Mouse (Mus musculus): Measurements from ENCODE around the gene Ogfod3. TPM values are rescaled to one million over a fixed set of nuclear protein-coding genes. Genes with fewer than 3 reads are reported as not detected.

Gene Ogfod3
- polyA plus RNA-seq, 1 experiment: 5.9 TPM

DNA sequence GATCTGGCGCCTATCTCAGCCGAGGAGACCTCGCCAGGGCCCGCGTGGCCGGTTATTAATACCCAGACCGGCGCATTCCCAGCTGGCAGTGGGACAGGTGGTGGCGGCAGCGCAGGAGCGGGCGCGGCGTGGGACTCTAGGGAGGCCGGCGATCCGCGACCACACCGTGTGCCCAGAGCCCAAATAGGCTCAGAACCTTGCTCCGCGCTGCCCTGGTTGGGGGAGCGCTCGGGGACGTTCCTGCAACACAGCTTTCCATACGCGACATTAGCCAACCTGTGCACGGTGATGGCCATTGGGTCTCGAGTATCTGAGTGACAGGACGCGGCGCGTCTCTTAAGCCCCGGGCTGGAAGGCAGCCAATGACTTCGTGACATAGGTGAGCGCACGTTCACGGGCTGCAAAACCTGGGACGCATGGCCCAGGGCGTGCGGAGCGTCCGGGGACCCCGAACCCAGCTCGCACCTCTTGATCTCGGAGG is 48.1 kb downstream of the Ogfod3 start:
- TF ChIP-seq CTCF (IDR thresholded peaks at IDR 0.05; ENCODE audit: extremely low read depth, insufficient read depth, insufficient read length, insufficient replicate concordance): no peak
- no peak for TF ChIP-seq POLR2A (IDR thresholded peaks at IDR 0.05; ENCODE audit: low read depth, low read length)
- H3K27ac ChIP-seq (ENCODE audit: insufficient read depth, low read length): no peak overlapping the region
- 7% methylated on average over 45 of the region's 45 CpGs for WGBS
- no peak overlapping the region for H3K4me3 ChIP-seq (ENCODE audit: extremely low read depth, insufficient read depth, insufficient read length)
- H3K36me3 ChIP-seq (ENCODE audit: control insufficient read depth, insufficient read depth, low read length): no peaks in the 10 kb centered on the region
- H3K27me3 ChIP-seq (ENCODE audit: control insufficient read depth, insufficient read depth, low read length): 0 out of 2 replicates have a peak, but pooled peaks cover 2% of the 10 kb centered on the region
- no peaks in the 10 kb centered on the region for H3K4me1 ChIP-seq (ENCODE audit: control insufficient read depth, insufficient read depth, insufficient read length)
- no peak for DNase-seq (ENCODE audit: low read depth in 1 of 2, low spot score in 2 of 2)

DNA sequence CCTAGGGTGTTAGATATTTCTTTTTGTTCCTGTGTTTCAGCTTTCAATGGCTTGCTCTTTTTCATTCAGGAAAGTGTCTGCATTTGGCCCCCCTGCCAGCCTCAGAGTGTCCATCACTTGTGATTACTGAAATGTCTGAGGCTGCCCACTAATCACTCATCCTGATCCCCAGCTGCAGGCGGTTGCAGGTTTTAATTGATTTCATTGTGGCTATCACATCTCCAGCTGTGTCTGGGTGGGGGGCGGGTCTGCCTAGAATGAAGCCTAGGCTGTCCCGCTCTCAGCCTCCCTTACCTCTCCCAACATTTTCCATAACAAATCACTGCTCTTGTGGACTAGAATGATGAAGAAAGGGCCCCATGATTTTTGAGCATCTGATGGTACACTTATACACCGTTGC is 50.3 kb downstream of the Ogfod3 start:
- no peak for DNase-seq (ENCODE audit: low read depth in 1 of 2, low spot score in 2 of 2)
- H3K36me3 ChIP-seq (ENCODE audit: control insufficient read depth, insufficient read depth, low read length): no peaks in the 10 kb centered on the region
- 75% methylated on average over 4 of the region's 4 CpGs for WGBS
- H3K4me1 ChIP-seq (ENCODE audit: control insufficient read depth, insufficient read depth, insufficient read length): no peaks in the 10 kb centered on the region
- no peak overlapping the region for H3K4me3 ChIP-seq (ENCODE audit: extremely low read depth, insufficient read depth, insufficient read length)
- 0 out of 2 replicates have a peak, but pooled peaks cover 2% of the 10 kb centered on the region for H3K27me3 ChIP-seq (ENCODE audit: control insufficient read depth, insufficient read depth, low read length)
- TF ChIP-seq CTCF (IDR thresholded peaks at IDR 0.05; ENCODE audit: extremely low read depth, insufficient read depth, insufficient read length, insufficient replicate concordance): no peak
- no peak for TF ChIP-seq POLR2A (IDR thresholded peaks at IDR 0.05; ENCODE audit: low read depth, low read length)
- no peak overlapping the region for H3K27ac ChIP-seq (ENCODE audit: insufficient read depth, low read length)

DNA sequence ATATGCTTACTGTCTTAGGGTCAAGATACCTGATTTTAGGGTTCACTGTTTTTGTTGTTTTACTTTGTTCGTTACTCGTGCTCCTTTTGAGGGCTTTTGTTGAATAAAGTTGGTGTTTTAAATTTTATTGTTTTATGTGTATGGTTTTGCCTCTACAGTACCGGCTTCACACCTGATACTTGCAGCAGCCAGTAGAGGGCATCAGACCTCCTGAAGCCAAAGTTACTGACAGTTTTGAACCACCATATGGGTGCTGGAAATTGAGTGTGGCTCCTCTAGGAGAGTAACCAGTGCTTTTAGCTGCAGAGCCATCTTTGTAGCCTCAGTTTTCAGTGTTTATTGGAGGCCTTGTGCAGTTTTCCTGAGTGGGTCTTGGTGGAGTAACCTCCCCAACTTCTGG is 56.3 kb downstream of the Ogfod3 start:
- Histone ChIP-seq H3K27ac (ENCODE audit: insufficient read depth, low read length) (no peak overlapping the region), H3K4me1 (ENCODE audit: control insufficient read depth, insufficient read depth, insufficient read length) (no peaks in the 10 kb centered on the region), H3K4me3 (ENCODE audit: extremely low read depth, insufficient read depth, insufficient read length) (no peak overlapping the region), H3K27me3 (ENCODE audit: control insufficient read depth, insufficient read depth, low read length) (no peaks in the 10 kb centered on the region), H3K36me3 (ENCODE audit: control insufficient read depth, insufficient read depth, low read length) (no peaks in the 10 kb centered on the region)
- DNase-seq (ENCODE audit: low read depth in 1 of 2, low spot score in 2 of 2): no peak
- 85% methylated on average over 3 of the region's 3 CpGs for WGBS
- TF ChIP-seq CTCF (IDR thresholded peaks at IDR 0.05; ENCODE audit: extremely low read depth, insufficient read depth, insufficient read length, insufficient replicate concordance) (peak; percentile 8; the same call in 1 of the 2 replicates), POLR2A (IDR thresholded peaks at IDR 0.05; ENCODE audit: low read depth, low read length) (no peak)

DNA sequence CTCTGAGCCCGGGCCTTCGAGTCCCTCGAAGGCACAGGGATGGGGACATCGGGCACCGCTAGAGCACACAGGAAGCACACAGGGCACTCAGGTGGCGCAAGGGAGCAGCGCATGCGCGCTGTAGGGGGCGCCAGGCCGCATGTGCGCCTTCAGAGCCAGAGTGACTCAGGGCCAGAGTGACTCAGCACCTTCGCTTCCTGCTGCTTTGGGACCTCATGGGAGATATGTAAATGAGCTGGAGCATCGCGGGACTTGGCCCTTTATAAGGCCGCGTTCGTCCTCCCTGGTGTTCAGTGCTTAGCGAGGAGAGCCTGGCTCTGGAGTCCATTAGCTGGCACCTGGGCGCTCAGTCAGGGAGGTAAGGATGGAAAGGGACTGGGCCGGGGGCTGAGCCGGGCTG is 58.6 kb downstream of the Ogfod3 start, which contains the start of gene Tex19.1:
Gene Tex19.1 (plus strand): TSS at position 279 of the 400 bp plus-strand sequence.
- TF ChIP-seq POLR2A (IDR thresholded peaks at IDR 0.05; ENCODE audit: low read depth, low read length): no peak
- no peak for TF ChIP-seq CTCF (IDR thresholded peaks at IDR 0.05; ENCODE audit: extremely low read depth, insufficient read depth, insufficient read length, insufficient replicate concordance)
- H3K4me3 ChIP-seq (ENCODE audit: extremely low read depth, insufficient read depth, insufficient read length): no peak within 1 kb of the TSS
- no peaks in the 10 kb centered on the region for H3K36me3 ChIP-seq (ENCODE audit: control insufficient read depth, insufficient read depth, low read length)
- H3K27me3 ChIP-seq (ENCODE audit: control insufficient read depth, insufficient read depth, low read length): no peaks in the 10 kb centered on the region
- DNase-seq (ENCODE audit: low read depth in 1 of 2, low spot score in 2 of 2): no peak
- H3K4me1 ChIP-seq (ENCODE audit: control insufficient read depth, insufficient read depth, insufficient read length): no peaks in the 10 kb centered on the region
- no peak within 1 kb of the TSS for H3K27ac ChIP-seq (ENCODE audit: insufficient read depth, low read length)
- 96% methylated on average over 22 of the region's 22 CpGs for WGBS

DNA sequence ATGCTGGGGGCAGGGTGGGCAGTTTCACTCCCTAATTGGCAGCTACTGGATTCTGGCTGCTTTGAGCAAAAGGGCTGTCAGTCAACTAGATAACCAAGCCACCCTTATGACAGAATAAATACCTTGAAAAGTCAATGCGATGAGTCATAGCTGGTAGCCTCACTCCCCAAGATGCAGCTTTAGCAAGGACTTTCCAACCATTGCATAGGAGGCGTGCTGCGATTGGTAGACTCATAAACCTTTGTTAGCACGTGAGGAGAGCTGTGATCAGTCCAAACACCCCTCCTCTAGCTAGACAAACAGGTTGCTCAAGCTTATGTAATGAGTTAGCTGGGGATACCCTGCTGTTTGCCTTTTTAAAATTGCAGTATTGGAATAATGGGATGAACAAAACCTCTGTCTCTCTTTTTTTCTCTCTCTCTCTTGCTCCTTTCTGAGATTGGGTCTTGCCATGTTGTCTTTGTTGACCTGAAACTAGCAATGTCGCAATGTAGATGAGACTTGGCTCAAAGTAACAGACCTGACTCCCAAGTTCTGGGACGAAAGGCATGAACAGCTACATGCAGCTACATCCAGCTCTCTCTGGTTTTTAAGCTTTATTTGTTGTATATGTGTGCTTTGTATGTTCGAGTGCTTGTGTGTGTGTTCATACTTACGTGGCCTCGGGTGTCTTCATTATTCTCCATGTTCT is 61.0 kb downstream of the Ogfod3 start:
- Histone ChIP-seq H3K27me3 (ENCODE audit: control insufficient read depth, insufficient read depth, low read length) (no peaks in the 10 kb centered on the region), H3K4me1 (ENCODE audit: control insufficient read depth, insufficient read depth, insufficient read length) (no peaks in the 10 kb centered on the region), H3K27ac (ENCODE audit: insufficient read depth, low read length) (no peak overlapping the region), H3K4me3 (ENCODE audit: extremely low read depth, insufficient read depth, insufficient read length) (no peak overlapping the region), H3K36me3 (ENCODE audit: control insufficient read depth, insufficient read depth, low read length) (no peaks in the 10 kb centered on the region)
- 87% methylated on average over 9 of the region's 9 CpGs for WGBS
- no peak for DNase-seq (ENCODE audit: low read depth in 1 of 2, low spot score in 2 of 2)
- TF ChIP-seq CTCF (IDR thresholded peaks at IDR 0.05; ENCODE audit: extremely low read depth, insufficient read depth, insufficient read length, insufficient replicate concordance): no peak
- TF ChIP-seq POLR2A (IDR thresholded peaks at IDR 0.05; ENCODE audit: low read depth, low read length): no peak

DNA sequence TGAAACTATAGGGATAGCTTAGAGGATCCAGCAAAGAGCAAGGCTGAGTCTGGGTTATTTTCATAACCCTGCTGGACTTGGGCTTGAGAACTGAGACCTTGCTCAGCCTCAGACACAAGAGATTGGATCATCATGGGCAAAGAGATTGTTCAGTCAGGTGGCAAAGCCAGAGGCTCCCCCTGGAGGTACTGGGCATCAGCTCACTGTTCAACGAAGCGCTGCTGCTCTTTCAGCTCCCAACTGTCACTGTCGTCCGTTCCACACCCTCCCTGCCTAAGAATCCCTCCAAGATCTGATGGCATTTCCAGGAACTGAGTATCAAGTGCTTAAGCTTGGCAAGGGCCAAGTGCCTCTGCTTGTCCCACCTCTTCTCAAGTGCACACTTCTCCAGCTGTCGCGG is 65.8 kb downstream of the Ogfod3 start:
- 52% methylated on average over 6 of the region's 6 CpGs for WGBS
- Histone ChIP-seq H3K27ac (ENCODE audit: insufficient read depth, low read length) (no peak overlapping the region), H3K27me3 (ENCODE audit: control insufficient read depth, insufficient read depth, low read length) (no peaks in the 10 kb centered on the region), H3K4me3 (ENCODE audit: extremely low read depth, insufficient read depth, insufficient read length) (no peak overlapping the region), H3K4me1 (ENCODE audit: control insufficient read depth, insufficient read depth, insufficient read length) (no peaks in the 10 kb centered on the region), H3K36me3 (ENCODE audit: control insufficient read depth, insufficient read depth, low read length) (no peaks in the 10 kb centered on the region)
- TF ChIP-seq POLR2A (IDR thresholded peaks at IDR 0.05; ENCODE audit: low read depth, low read length) (no peak), CTCF (IDR thresholded peaks at IDR 0.05; ENCODE audit: extremely low read depth, insufficient read depth, insufficient read length, insufficient replicate concordance) (no peak)
- no peak for DNase-seq (ENCODE audit: low read depth in 1 of 2, low spot score in 2 of 2)

DNA sequence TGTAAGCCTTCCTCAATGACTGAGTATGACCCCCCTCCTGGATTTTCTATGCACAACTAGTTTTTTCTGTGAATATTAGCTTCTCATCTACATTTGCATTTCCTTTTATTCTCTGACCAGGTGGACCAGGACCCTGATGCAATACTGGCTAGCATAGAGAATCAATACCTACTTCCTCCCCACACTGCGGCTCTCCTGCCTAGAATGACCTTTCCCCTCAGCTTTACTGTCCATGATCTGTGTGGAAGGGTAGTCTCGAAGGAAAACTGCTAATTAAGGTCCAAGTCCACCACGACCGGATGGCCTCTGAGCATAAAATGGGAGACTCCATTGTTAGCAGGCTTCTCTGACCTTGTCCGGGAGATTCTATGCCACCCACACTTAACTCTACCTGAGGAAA is 66.8 kb downstream of the Ogfod3 start:
- Histone ChIP-seq H3K27ac (ENCODE audit: insufficient read depth, low read length) (no peak overlapping the region), H3K4me3 (ENCODE audit: extremely low read depth, insufficient read depth, insufficient read length) (no peak overlapping the region), H3K4me1 (ENCODE audit: control insufficient read depth, insufficient read depth, insufficient read length) (no peaks in the 10 kb centered on the region), H3K27me3 (ENCODE audit: control insufficient read depth, insufficient read depth, low read length) (no peaks in the 10 kb centered on the region), H3K36me3 (ENCODE audit: control insufficient read depth, insufficient read depth, low read length) (no peaks in the 10 kb centered on the region)
- DNase-seq (ENCODE audit: low read depth in 1 of 2, low spot score in 2 of 2): no peak
- whole genome bisulfite sequencing: 84% methylated on average over 5 of the region's 5 CpGs
- TF ChIP-seq CTCF (IDR thresholded peaks at IDR 0.05; ENCODE audit: extremely low read depth, insufficient read depth, insufficient read length, insufficient replicate concordance) (no peak), POLR2A (IDR thresholded peaks at IDR 0.05; ENCODE audit: low read depth, low read length) (no peak)
